Mouse (Mus musculus): Measurements from ENCODE around the gene Elovl2.
"Not testable (repeated sequence)": the region's sequence is repeated elsewhere in the genome, so short reads cannot be mapped to it uniquely, and the experiment has no call there.

The Elovl2 gene

GRCm38 (mm10) chr13:41235845-41236741, 15.9 kb upstream of the Elovl2 start:
- CTCF ChIA-PET: no interaction called here

DNA sequence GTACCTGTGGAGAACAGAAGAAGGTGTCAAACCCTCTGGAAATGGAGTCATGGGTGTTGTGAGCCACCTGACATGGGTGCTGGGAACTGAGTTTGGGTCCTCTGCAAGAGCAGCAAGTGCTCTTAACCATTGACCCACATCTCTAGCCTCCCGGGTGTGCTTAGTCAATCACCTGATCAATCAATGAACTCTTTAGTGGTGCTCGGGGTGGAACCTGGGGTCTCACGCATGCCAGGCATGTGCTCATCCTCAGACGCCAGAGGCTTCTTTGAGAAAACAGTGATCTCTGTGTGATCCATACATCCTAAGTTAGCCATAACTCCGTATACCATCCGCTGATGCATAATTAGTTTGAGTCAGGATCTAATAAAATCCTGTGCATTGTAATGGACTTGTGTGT, 15.0 kb upstream of the Elovl2 start:
- CTCF ChIA-PET: no interaction called here

DNA sequence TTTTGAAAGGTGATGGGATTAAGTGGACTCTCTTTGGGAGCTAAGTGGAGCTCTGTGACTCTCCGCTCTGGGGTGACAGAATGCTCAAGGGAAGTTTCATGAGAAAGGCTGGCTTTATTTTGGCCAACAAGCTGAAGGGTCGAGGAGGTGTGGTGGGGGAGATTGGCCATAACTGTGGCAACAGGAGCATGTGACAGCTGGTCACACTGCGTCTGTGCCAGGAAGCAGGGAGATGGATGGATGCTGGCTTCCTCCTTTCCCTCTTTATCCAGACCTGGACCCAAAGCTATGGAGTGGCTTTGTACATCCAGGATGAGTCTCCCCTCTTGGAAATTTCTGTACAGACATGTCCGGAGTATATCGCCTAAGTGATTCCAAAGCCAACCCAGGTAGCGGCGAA, 13.0 kb upstream of the Elovl2 start:
- CTCF ChIA-PET: no interaction called here

DNA sequence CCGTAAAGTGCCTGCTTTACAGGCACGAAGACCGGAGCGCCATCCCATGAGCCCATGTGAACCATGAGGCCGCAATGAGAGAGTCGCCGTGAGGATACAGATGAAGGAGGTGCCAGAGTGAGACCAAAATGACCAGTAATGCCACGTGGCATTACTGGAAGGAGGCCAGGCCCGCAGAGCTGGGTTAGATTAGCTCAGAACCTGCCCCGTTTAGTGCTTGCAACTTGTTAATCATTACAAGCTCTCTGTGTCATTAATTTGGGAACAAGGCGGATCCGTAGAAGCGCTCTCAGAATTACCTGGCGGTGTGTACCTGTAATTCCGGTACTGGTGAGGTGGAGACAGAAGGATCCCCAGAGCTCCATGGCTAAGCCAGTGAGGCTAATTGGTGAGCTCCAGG, 12.0 kb upstream of the Elovl2 start:
- CTCF ChIA-PET: no interaction called here

DNA sequence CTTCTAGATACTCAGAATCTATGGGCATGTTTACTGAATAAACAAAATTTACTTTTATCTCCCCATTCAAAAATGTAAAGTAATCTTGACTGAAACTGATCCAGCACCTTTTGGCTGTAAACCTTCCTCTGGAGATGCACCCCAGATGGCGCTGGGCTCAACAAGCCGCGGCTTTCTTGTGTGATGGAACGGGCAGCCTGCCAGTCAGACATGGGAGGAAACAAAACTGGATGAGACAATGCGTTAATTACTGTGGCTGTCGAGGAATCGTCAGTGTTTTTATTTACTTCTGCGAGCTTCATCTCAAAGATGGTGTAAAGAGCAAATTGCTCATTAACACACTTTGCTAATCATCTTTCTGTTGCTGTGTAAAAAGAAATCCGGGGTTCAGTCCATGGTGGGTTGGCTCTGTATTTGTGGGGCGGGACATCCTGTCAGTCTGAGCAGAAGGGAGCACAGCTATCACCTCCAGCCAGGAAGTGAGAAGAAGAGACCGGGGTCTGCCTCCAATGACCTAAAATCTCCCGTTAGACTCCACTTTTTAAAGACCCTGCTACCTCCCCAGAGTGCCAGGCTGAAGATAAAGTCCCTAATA, 11.3 kb upstream of the Elovl2 start:
- CTCF ChIA-PET: no interaction called here

- CTCF ChIA-PET: no interaction called here
These were observed 10.1 kb upstream of the Elovl2 start for GRCm38 (mm10) chr13:41230256-41230655.

- CTCF ChIA-PET: no interaction called here
These were observed 7.9 kb upstream of the Elovl2 start for GRCm38 (mm10) chr13:41228060-41228459.

- CTCF ChIA-PET: no interaction called here
These were observed 6.3 kb upstream of the Elovl2 start for GRCm38 (mm10) chr13:41226513-41226912.

DNA sequence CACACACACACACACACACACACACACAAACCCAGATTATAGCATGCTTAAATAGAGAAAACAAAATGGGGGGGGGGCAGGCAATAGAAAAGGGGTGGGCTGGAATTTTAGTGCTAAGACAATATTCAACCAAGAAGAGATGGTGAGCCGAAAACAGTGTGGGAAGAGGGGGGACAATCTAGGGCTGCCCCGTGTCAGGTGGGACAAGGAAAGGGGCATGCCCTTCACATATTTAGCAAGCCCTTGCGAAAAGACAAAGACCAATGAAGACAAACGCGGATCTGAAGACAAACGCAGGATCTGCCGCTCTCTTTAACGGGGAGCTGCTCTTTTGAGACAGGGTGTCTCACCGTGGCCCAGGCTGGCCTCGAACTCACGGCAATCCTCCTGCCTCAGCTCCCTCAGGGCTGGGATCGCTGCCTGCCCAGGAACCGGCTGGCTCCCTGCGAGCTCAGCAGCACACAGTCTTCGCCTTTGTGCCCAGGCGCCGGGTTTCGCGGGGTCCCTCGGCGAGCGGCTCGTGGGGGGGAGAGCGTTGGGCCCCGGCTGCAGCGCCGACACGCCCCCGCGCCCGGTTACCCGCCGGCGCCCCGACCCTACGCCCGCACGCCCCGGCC, 410 bp downstream of the Elovl2 start:
- CTCF ChIA-PET: no interaction called here

DNA sequence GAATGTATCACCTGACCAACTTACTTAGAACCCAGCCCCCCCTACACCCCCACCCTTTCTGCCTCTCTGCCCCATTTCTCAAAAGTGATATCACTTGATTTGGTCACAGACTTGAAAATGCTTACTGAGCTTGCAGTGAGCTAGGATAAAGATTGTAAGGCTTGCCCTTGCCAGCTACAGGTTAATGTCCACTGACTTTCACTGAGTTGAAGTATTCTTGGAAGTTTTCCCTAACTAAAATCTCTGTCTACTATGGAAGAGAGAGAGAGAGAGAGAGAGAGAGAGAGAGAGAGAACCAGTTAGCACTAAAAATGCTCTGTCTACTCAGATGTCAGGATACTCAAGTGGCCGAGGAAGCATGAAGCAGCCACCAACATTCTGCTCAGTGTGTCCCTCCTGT, 1.1 kb downstream of the Elovl2 start:
- CTCF ChIA-PET: no interaction called here

- CTCF ChIA-PET: no interaction called here
These were observed 4.0 kb downstream of the Elovl2 start for GRCm38 (mm10) chr13:41216236-41216635.

DNA sequence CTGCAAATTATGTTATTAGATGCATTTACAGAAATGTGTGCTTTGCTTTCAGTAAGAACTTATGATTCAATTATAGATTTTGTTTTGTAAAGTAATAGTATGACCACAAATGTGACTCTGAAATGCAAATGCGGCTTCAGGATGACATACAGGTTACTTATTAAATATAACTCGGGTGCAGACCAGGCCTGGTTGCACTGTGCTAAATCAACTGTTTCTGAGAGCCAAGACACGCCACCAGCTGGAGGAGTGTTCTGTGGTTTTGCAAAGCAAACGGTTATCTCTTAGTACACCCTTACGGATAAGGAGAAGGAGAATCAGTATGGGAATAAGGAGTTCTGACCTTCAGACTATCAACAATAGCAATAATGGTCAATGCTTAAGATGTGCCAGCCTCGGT, 4.5 kb downstream of the Elovl2 start:
- CTCF ChIA-PET: no interaction called here

DNA sequence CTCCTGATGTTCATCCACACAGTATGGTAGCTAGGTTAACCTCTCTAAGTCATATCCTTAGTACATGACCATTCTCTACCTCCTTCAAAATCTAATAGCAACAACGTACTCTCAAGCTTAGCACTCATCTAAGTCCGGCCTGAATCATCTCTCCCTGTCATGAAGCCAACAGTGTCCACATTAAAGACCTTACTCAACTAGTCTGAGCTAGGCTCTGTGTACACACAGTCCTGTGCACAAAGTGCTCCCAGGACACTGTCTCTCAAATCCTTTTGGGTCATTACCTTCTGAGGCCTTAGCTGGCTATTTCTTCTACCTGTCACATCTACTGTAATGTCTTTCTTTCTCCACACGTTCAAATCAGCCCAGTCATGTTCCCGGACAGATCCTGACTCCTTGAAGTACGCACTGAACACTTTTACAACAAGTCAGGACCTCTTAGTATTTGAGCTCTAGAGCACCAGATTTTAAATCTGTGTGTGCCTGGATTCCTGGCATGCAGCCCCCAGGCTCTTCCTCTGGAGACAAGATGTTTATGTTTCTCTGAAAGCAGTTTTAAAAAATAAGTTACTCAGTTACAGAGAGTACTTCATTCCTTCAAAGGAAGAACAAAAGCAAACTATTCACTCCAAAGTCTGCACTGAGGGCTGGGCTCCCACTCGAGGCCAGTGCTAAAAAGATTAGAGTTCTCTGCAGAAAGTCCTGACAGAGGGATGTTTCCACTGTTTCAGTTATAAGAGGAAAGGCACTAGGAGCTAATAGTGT, 7.5 kb downstream of the Elovl2 start:
- CTCF ChIA-PET: no interaction called here

DNA sequence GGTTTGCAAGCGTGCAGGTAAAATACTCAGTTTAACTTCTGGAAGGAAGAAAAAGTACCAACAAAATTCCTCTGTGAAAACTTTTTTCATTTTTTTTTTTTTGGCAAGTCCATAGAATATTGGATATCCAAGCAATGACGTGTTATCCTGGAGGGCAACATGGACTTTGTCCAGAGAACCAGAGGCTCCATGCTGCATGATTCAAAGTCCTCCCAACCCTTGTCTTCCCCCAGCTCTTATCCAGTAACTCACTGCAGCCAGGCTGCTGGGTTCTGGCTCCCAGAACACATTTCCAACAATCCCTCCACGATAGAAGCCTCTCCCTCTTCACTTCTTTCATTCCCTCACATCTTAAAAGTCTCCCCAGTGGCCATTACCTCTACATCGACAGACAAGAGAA, 8.9 kb downstream of the Elovl2 start:
- CTCF ChIA-PET: no interaction called here

GRCm38 (mm10) chr13:41206241-41206640, 14.0 kb downstream of the Elovl2 start:
- CTCF ChIA-PET: no interaction called here

DNA sequence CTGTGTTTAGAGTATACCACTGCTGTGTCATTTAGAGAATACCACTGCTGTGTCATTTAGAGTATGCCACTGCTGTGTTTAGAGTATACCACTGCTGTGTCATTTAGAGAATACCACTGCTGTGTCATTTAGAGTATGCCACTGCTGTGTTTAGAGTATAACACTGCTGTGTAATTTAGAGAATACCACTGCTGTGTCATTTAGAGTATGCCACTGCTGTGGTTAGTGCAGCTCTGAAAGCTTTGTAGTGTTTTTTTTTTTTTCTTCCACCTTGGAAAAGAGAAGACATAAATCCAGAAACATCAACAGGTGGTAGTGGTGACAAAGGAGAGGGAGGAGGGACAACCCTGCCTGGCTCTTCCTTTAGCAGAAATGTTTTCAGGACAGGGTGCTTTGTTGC, 14.6 kb downstream of the Elovl2 start:
- CTCF ChIA-PET: not testable (repeated sequence)

- CTCF ChIA-PET: no interaction called here
These were observed 16.5 kb downstream of the Elovl2 start for GRCm38 (mm10) chr13:41203691-41204090.

GRCm38 (mm10) chr13:41203289-41203688, 16.9 kb downstream of the Elovl2 start:
- CTCF ChIA-PET: no interaction called here

DNA sequence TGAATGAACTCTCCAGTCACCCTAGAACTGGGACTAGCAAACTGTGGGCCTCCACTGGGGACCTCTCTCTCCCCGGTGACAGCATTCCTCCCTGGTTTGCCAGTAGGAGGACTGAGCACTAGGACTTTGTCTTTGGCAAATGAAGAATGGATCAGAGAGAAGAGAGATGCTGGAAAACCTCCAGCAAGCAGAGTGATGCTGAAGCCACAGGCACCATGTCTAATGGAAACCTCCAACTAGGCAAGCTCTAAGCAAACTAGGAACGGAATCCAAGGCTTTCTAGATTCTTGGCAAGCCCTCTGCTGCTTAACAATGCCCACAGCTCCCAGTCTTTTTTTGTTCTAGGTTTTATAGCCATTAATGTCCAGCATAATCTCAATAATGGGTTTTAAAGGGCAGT, 19.3 kb downstream of the Elovl2 start:
- CTCF ChIA-PET: no interaction called here

GRCm38 (mm10) chr13:41195640-41196333, 24.4 kb downstream of the Elovl2 start:
- CTCF ChIA-PET: no interaction called here

- CTCF ChIA-PET: no interaction called here
These were observed 32.3 kb downstream of the Elovl2 start for GRCm38 (mm10) chr13:41187886-41188285.

- CTCF ChIA-PET: no interaction called here
These were observed 61.8 kb downstream of the Elovl2 start for GRCm38 (mm10) chr13:41158426-41158825.
